Mouse (Mus musculus): ENCODE data around the gene Tenm2. TPM values are rescaled to one million over a fixed set of nuclear protein-coding genes. Genes with fewer than 3 reads are reported as not detected.

Gene Tenm2
- total RNA-seq, 2 experiments from 2014 or later, result 0.62 to 0.76 TPM

- intact Hi-C loops (cut with DNase I; ENCODE audit: low total_unique reads), result no loop called here
- DNase-seq, result no peak
Measured at GRCm38 (mm10) chr11:36334100-36334735, 901.5 kb downstream of the Tenm2 start.

- DNase-seq, result no peak
- intact Hi-C loops (cut with DNase I; ENCODE audit: low total_unique reads), result no loop called here
Measured at GRCm38 (mm10) chr11:36332222-36332621, 903.5 kb downstream of the Tenm2 start.

- intact Hi-C loops (cut with DNase I; ENCODE audit: low total_unique reads), result no loop called here
Measured at GRCm38 (mm10) chr11:36331408-36332178, 904.2 kb downstream of the Tenm2 start.

GRCm38 (mm10) chr11:36327243-36327642, 908.5 kb downstream of the Tenm2 start:
- no peak for DNase-seq
- intact Hi-C loops (cut with DNase I; ENCODE audit: low total_unique reads), result no loop called here

More at GRCm38 (mm10) chr11:36331408-36332178, 904.2 kb downstream of the Tenm2 start:
- no peak for DNase-seq

- no peak for DNase-seq
- intact Hi-C loops (cut with DNase I; ENCODE audit: low total_unique reads), result no loop called here
Measured at GRCm38 (mm10) chr11:36309317-36309716, 926.4 kb downstream of the Tenm2 start.

- intact Hi-C loops (cut with DNase I; ENCODE audit: low total_unique reads), result no loop called here
Measured at GRCm38 (mm10) chr11:36307276-36307675, 928.5 kb downstream of the Tenm2 start.

GRCm38 (mm10) chr11:36305348-36305950, 930.3 kb downstream of the Tenm2 start:
- intact Hi-C loops (cut with DNase I; ENCODE audit: low total_unique reads), result no loop called here
- no peak for DNase-seq

More at GRCm38 (mm10) chr11:36307276-36307675, 928.5 kb downstream of the Tenm2 start:
- DNase-seq, result no peak

GRCm38 (mm10) chr11:36302913-36303371, 932.8 kb downstream of the Tenm2 start:
- DNase-seq, result no peak
- intact Hi-C loops (cut with DNase I; ENCODE audit: low total_unique reads), result no loop called here

- no peak for DNase-seq
- intact Hi-C loops (cut with DNase I; ENCODE audit: low total_unique reads), result no loop called here
Measured at GRCm38 (mm10) chr11:36302096-36302495, 933.7 kb downstream of the Tenm2 start.

GRCm38 (mm10) chr11:36296568-36296967, 939.2 kb downstream of the Tenm2 start:
- DNase-seq, result no peak
- intact Hi-C loops (cut with DNase I; ENCODE audit: low total_unique reads), result no loop called here

GRCm38 (mm10) chr11:36292206-36292605, 943.6 kb downstream of the Tenm2 start:
- DNase-seq, result no peak

GRCm38 (mm10) chr11:36286246-36286645, 949.5 kb downstream of the Tenm2 start:
- DNase-seq, result no peak
- intact Hi-C loops (cut with DNase I; ENCODE audit: low total_unique reads), result no loop called here

More at GRCm38 (mm10) chr11:36292206-36292605, 943.6 kb downstream of the Tenm2 start:
- intact Hi-C loops (cut with DNase I; ENCODE audit: low total_unique reads), result no loop called here

GRCm38 (mm10) chr11:36280533-36280932, 955.2 kb downstream of the Tenm2 start:
- intact Hi-C loops (cut with DNase I; ENCODE audit: low total_unique reads), result no loop called here
- DNase-seq, result no peak

GRCm38 (mm10) chr11:36277903-36278215, 957.9 kb downstream of the Tenm2 start:
- intact Hi-C loops (cut with DNase I; ENCODE audit: low total_unique reads), result no loop called here
- no peak for DNase-seq

- intact Hi-C loops (cut with DNase I; ENCODE audit: low total_unique reads), result no loop called here
- no peak for DNase-seq
Measured at GRCm38 (mm10) chr11:36277192-36277902, 958.4 kb downstream of the Tenm2 start.

GRCm38 (mm10) chr11:36276015-36276414, 959.7 kb downstream of the Tenm2 start:
- intact Hi-C loops (cut with DNase I; ENCODE audit: low total_unique reads), result no loop called here

GRCm38 (mm10) chr11:36272149-36272548, 963.6 kb downstream of the Tenm2 start:
- DNase-seq, result no peak
- intact Hi-C loops (cut with DNase I; ENCODE audit: low total_unique reads), result no loop called here

More at GRCm38 (mm10) chr11:36276015-36276414, 959.7 kb downstream of the Tenm2 start:
- DNase-seq, result no peak

- intact Hi-C loops (cut with DNase I; ENCODE audit: low total_unique reads), result no loop called here
- DNase-seq, result no peak
Measured at GRCm38 (mm10) chr11:36269945-36270344, 965.8 kb downstream of the Tenm2 start.

- DNase-seq, result no peak
- intact Hi-C loops (cut with DNase I; ENCODE audit: low total_unique reads), result no loop called here
Measured at GRCm38 (mm10) chr11:36264776-36265466, 970.8 kb downstream of the Tenm2 start.

Data from gastrocnemius, postnatal 14 days (tissue).